Mouse (Mus musculus) thymus, adult 2 months (tissue): ENCODE results near the gene Mgmt.

Source experiments
- CTCF ChIP-seq: fragments of 200-500 bp; IDR thresholded peaks from 2 replicates; pipeline ENCODE4 v1.5.1; 2012; ENCODE audit warnings: mild to moderate bottlenecking, control low read depth, low read length, moderate library complexity, borderline replicate concordance; ENCODE audit not compliant: control insufficient read depth, poor library complexity, insufficient read depth; ENCODE audit errors: extremely low read depth
- POLR2A ChIP-seq: fragments of 200-500 bp; IDR thresholded peaks from 2 replicates; pipeline ENCODE4 v1.6.1; 2012; ENCODE audit warnings: mild to moderate bottlenecking, low read length, control low read depth, moderate library complexity; ENCODE audit not compliant: control insufficient read depth, poor library complexity, insufficient read depth; ENCODE audit errors: extremely low read depth

DNA sequence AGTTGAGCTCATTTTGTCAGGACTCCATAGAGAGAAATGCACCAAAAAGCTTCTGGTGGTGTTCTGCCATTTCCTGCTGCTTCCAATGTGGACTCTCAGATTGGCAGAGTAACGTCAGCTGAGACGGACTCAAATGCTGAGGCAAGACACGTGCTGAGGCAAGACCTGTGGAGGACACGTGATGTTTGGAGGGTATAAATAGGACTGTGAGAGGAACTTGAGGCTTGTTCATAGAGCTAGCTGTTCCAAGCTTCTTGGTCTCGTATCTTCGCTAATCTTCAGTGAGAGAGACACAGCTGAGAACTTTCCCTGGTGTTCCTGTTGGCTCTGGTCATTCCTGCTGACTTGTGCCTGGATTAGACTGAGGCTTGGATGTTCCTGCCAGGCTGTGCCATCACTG lies 176.9 kb downstream of the Mgmt start:
- TF ChIP-seq POLR2A (no peak), CTCF (no peak)
